Mouse (Mus musculus): ENCODE measurements at regions not wholly inside any gene's neighbourhood (a gene's known extent, or its start where the extent isn't known, plus 50 kb on each side); places are given as distances from the start of the nearest gene placed in this dataset.
"Not testable (repeated sequence)": the region's sequence is repeated elsewhere in the genome, so short reads cannot be mapped to it uniquely, and the experiment has no call there.

DNA sequence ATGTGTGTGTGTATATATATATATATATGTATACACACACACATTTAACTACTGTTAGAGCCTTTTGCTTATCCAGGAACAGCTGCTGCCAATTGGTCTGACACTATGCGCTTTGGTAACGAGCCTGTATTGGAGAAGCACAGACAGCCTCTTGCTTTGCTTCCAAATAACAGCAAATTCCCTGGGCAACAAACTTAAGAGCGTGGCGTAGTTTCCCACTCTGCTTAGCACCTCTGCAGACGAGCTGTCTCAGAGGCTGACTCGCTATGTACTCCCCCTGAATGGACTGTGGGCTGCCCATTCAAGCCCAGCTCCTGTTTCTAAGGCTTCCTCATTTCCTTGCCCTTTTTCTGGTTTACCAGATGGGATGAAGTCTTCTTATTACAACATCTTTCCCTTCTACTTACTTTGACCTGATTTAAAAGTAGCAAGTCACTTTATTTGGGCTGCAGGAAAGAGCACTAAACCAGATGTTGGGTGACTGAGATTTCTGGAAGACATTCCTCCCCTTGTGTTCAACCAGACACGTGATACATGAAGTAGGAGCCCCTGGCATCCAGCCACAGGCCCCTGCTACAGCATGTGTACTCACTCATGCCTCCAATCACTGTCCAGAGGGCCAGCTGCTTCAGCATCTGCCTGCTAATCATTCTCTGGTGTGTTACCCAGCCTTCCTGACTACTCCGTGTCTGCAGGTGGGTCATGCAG, 111.3 kb upstream of the Gmds start:
- DNase-seq, result peak; percentile 22 to 45

DNA sequence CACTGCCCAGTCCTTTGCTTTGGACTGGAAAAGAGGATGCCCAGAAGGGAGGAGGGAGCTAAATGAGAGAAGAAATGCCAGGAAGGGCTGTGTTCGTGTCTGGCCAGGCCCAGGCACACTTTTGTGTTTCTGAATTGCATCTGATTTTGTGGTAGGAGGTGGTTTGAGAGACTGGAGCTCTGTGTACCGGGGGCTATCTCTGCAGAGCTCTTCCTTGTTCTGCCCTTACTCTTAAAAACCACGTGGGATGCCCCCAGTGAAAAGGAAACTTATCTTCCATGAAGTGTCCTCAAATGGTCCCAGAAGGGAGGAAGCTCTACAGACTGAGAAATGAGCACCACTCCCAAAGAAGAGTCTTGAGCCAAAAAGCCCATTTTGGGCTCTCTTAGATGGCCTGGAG, 106.0 kb upstream of the Gmds start:
- DNase-seq, result no peak

DNA sequence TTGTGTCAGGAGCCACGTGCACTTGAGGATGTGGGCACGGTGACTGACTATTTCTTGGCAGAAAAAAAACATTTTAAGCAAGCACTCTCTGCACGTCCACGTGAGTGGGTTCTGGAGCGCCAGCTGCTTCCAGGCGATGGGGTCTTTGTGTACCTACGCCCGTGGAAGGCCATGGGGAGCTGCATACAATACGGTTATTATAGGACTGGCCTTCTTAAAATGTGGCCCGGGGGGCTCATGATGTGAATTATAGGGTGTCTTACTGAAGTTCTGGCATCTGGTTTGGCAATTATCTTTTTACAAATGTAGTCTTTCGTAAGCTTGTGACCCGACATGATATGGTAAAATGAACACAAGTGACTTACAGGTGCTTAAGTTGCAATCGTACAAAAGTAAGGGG, 103.5 kb upstream of the Gmds start:
- no peak for DNase-seq

DNA sequence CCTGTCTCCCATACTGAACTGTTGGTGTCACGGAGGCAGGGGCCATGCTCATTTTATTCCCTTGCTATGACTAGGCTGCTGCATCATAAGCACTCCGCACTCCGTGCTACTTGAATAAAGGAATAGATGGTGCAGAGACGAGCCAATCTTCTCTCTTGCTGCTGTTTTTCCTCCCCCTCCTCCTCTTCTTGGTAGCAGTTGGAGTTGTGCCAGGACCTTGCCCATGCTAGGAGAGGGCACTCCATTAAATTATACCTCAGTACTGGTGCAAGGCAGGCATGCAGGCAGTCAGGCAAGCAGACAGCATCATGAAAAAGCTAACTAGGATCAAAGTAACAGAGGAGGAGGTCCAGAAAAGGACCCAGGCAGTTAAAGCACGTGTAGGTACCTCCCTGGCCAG, 96.6 kb upstream of the Gmds start:
- no peak for DNase-seq

DNA sequence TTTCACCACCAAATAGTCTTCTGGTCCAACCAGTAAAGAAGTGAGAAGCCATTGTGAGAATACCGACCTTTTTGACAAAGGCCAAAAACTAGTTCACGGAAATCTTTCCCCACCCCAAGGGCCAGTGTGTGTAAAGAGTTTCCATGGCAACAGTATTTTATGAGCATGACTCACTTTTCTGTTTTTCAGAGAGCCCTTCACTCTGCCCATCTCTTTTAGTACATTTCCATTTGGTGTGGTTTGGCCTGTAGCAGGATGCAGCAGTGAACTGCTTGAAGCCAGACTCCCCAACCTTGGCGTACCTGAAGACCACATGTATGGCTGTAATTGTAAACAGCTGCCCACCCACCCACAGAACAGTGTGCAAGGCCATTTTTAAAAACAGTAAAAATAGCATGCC, 89.9 kb upstream of the Gmds start:
- no peak for DNase-seq

DNA sequence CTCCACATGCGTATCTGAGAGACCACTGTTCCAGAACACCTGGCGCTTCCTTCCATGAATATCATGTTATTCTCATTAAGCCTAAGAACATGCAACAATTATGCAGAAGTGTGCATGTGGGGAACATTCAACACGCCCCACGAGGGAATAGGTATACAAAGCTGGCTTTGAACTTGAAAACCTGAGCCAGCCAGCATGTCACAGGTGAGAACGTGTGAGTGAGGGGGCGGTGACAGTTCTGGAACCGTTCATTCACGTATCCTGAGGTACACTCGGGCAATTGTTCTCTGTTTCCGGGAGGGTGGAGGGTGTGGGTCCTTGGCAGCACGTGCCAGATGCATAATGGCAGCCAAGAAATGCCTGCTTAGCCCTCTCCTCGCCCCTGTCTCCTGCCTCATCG, 88.4 kb upstream of the Gmds start:
- DNase-seq, result no peak

DNA sequence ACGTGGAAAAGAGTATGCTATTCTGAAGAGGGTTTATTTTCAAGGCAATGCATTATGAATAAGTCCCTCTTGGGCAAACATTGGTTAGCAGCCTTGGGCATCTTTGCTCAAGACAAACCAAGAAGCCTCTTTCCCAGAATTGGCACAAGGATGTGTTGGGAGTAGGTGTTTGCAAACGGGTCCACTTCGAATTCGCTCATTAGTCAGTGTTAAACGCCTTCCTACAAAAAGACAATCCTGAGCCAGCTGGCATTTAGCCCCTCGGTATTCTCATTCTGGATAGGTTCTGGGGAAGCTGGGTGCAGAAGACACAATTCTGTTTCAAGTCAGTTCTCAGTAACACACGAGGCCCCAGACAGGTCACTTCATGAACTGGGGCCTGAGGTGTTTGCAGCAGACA, 87.7 kb upstream of the Gmds start:
- DNase-seq, result no peak

DNA sequence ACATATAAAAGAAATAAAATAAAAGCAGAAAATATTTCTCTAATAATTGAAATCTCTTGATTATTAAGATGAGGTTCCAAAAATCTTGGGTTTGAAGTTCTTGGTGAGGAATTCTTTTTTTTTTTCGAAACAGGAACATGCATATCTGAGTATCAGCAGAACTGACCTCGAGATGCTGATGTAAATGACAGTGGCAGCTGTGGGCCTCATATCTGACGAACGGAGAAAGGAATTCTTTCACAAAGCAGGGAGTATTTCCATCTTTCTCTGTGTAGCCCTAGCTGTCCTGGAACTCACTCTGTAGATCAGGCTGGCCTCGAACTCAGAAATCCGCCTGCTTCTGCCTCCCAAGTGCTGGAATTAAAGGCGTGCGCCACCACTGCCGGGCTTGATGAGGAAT, 86.0 kb upstream of the Gmds start:
- not testable (repeated sequence) for DNase-seq

DNA sequence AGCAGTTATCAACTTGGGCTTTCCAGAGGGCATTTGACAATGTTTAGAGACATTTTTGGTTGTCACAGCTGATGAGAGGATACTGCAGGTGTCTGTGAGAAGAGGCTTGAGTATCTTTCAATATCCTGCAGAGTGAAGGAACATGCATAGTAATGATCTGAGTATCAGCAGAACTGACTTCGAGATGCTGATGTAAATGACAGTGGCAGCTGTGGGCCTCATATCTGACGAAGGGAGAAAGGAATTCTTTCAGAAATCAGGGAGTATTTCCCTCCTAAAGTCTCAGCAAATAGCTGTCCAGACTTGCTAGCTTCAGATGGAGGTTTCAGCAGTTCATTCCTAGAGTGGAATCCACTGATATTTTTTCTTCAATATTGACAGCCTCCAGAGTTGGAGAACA, 83.9 kb upstream of the Gmds start:
- no peak for DNase-seq

DNA sequence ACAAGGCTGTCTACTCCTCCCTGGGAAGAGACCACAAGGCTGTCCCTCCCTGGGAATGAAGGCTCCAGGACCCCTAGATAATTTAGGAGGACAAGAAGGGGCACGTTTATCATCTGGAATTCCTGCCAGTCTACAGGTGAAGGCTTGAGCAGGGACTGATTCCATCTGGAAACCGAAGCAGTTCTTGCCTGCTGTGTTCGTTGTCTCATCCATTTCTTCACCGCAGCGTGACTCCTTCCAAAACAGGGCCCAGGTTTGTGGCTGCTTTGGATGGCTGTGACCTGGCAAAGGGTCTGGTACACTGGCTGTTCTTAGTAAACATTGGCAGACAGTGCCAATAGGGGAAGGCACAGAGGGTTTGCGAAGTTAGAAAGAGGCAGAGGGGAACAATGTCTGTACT, 80.8 kb upstream of the Gmds start:
- DNase-seq, result no peak

DNA sequence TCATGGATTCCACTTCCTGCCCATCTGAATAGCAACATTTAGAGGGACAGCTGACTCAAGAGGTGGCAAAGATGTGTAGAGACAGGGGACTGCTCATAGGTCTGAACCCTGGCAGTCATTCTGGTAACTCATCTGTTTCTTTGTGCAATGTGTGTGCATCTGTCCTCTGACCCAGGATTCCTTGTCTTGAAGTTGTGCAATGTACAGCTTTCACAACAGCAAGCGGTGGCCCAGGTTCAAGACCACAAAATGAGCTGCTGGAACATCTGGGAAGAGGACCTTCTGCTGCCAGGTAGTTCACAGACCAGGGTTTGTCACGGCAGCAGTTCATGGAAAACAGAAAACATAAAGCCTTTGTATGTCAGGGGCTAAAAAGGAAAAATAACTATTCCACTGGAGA, 80.1 kb upstream of the Gmds start:
- peak in 1 of 2 experiments; percentile 14 for DNase-seq

DNA sequence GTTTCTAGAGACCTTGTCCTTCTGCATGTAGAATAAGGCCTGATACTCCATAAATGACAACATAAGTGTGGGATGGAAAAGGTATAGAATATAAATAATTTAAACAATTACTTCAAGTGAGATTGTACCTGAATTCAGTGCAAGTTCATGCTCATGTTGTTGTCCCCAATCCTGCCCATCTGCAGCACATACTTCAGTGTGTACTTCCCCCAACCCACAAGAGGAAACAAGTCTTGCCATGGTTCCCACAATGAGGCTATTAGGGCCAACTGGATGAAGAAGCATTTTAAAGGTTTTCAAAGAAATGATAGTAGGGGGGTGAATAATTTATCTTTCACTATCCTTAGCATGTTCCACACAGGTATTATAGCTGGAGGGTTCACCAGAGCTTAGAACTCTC, 79.4 kb upstream of the Gmds start:
- no peak for DNase-seq

DNA sequence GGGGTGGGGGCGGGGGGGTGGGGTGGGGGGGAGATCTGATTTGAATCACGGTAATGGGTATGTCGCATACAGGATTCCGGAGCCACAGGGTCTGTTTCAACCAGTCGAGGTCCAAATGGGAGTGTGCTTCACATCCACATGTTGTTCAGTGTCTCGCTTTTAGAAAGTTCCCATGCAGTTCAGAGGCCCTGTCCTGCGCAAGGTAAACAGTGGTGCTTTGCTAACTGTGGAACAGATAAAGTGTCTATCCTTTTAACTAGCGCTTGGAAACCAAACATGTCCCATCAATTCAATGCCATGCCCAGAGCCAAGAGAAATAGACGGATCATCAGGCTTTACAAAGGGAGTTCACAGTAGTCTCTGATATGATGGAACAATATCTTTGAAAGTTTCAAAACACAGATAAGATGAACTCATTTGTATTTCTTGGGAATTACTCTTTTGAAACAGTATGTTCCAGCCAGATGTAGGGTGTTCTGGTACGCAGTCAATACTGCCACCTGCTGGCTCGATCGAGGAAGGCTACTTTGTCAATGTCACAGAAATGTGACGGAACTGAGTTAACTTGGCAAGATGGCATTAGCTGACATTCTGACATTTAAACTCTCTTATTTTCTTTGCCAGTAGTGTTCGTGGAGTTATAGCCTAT, 72.9 kb upstream of the Gmds start:
- DNase-seq, result peak; percentile 56 to 60

DNA sequence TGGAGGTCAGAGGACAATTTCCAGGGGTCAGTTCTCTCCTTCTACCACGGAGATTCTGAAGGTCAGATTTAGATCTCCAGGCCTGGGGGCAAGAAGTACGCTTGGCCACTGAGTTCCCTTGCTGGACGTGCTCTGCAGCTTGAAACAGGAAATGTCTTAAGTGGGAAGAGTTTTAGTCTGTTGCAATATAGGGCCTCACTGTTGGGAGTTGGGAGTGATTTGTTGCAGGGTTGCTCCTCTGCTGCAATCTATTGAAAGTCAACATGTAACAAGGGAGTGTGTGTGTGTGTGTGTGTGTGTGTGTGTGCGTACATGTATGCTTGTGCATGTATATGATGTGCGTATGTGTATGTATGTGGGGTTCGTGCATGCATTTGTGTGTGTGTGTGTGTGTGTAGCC, 71.5 kb upstream of the Gmds start:
- DNase-seq, result no peak

DNA sequence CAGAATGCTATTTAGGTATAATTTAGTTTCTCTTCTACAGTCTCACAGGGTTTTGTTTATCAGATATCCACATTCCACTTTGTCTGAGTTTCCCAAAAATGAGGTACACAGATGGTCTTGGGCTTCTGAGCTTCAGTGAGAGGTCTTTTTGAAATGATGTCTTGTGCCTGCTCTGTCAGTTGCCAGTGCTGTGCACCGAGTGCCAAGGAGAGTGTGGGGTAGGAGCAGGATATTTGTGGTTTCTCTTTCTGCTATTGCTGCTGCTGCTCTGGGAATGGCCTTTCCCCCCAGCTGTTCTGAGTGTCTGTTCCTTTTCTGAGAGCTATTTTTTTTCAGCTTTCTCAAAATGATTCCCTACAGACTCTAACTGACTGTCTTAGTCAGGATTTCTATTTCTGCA, 60.1 kb upstream of the Gmds start:
- no peak for DNase-seq
